In genomic region chr16:75088701-75089100, GRCm38 (mm10) we compare ENCODE assay signal across 32 mouse cellular contexts.
"Had no signal": no experiment of that assay in that cellular context is flagged by ENCODE, and none has a peak within 500 bp of the region (broad histone marks: within the 10 kb centered on the region; RNA-seq: fewer than 3 reads in every experiment).

No protein-coding gene starts in this region.

- H3K4me3 ChIP-seq: left cerebral cortex, adult 2 months; limb, embryonic 10.5 days; limb, embryonic 12.5 days; limb, embryonic 13.5 days; limb, embryonic 15.5 days; liver, embryonic 12.5 days; liver, embryonic 13.5 days; liver, embryonic 15.5 days; lung, embryonic 15.5 days; megakaryocyte, embryonic 14.5 days; midbrain, embryonic 10.5 days; midbrain, embryonic 12.5 days; midbrain, embryonic 13.5 days; midbrain, embryonic 15.5 days; myocyte had no signal

- ATAC-seq: liver, embryonic 12.5 days; liver, postnatal 0 days; lung, postnatal 0 days; midbrain, embryonic 13.5 days; midbrain, embryonic 15.5 days; midbrain, embryonic 16.5 days had no signal

- H3K9me3 ChIP-seq: limb, embryonic 10.5 days; limb, embryonic 12.5 days; limb, embryonic 13.5 days; limb, embryonic 15.5 days; liver, embryonic 12.5 days; liver, embryonic 13.5 days; liver, embryonic 15.5 days; lung, embryonic 15.5 days; megakaryocyte, embryonic 14.5 days; midbrain, embryonic 10.5 days; midbrain, embryonic 12.5 days; midbrain, embryonic 13.5 days; midbrain, embryonic 15.5 days had no signal

- H3K36me3 ChIP-seq: limb, embryonic 10.5 days; limb, embryonic 12.5 days; limb, embryonic 13.5 days; limb, embryonic 15.5 days; liver, embryonic 12.5 days; liver, embryonic 13.5 days; liver, embryonic 15.5 days; lung, embryonic 15.5 days; midbrain, embryonic 10.5 days; midbrain, embryonic 12.5 days; midbrain, embryonic 13.5 days; midbrain, embryonic 15.5 days had no signal

- DNase-seq: left cerebral cortex, postnatal 4 days; liver; liver, embryonic 13.5 days; liver, postnatal 0 days; lung, adult 18-20 months; lung, adult 2 months; lung, embryonic 14.5 days; lung, postnatal 10 days; lung, postnatal 14 days; lung, postnatal 36 days; lung, postnatal 4 days; midbrain, embryonic 14.5 days had no signal

- H3K4me2 ChIP-seq: limb, embryonic 12.5 days; limb, embryonic 13.5 days; limb, embryonic 15.5 days; liver, embryonic 11.5 days; liver, embryonic 12.5 days; liver, embryonic 13.5 days; liver, embryonic 15.5 days; lung, embryonic 14.5 days; lung, embryonic 15.5 days; midbrain, embryonic 11.5 days; midbrain, embryonic 12.5 days; midbrain, embryonic 13.5 days; midbrain, embryonic 15.5 days had no signal

- H3K4me1 ChIP-seq: liver, embryonic 12.5 days; liver, embryonic 13.5 days; liver, embryonic 15.5 days; megakaryocyte, embryonic 14.5 days had no signal

- H3K27me3 ChIP-seq: limb, embryonic 12.5 days; limb, embryonic 13.5 days; limb, embryonic 15.5 days; liver, embryonic 12.5 days; liver, embryonic 13.5 days; liver, embryonic 15.5 days; lung, embryonic 15.5 days; megakaryocyte, embryonic 14.5 days; midbrain, embryonic 12.5 days; midbrain, embryonic 15.5 days had no signal

- H3K27ac ChIP-seq: left cerebral cortex, adult 2 months; limb, embryonic 10.5 days; limb, embryonic 12.5 days; limb, embryonic 13.5 days; limb, embryonic 15.5 days; liver, embryonic 12.5 days; liver, embryonic 13.5 days; liver, embryonic 14.5 days; liver, embryonic 15.5 days; lung, embryonic 15.5 days; macrophage; midbrain, embryonic 10.5 days; midbrain, embryonic 12.5 days; midbrain, embryonic 13.5 days; midbrain, embryonic 15.5 days had no signal

- H3K9ac ChIP-seq: limb, embryonic 12.5 days; limb, embryonic 13.5 days; limb, embryonic 15.5 days; liver, embryonic 12.5 days; liver, embryonic 13.5 days; liver, embryonic 14.5 days; liver, embryonic 15.5 days; liver, postnatal 0 days; lung, embryonic 14.5 days; lung, embryonic 15.5 days; midbrain, embryonic 12.5 days; midbrain, embryonic 13.5 days; midbrain, embryonic 15.5 days had no signal
